In the genomic region with DNA sequence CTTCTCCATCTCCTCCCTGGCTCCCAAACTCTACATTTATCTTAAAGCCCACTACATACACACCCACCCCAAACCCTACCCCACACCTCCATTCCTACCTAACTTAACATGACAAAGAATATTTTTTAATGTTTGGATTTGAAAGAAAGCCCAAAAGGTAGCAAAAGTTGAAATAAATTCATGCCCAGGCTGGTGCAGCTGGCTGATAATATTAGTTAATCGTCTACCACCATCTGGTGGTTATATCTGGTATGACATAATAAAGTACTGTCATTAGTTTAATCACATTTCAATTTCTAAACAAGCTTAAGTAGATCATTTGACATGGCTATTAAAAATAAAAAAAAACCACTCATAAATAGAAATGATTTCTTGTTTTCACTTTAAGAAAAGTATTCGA, we compare ENCODE assay signal across 10 mouse cellular contexts.
DNase-seq lines count a peak whose midpoint lies in the region; ATAC-seq and TF ChIP-seq lines count a peak whose summit lies in the region.
"Had no signal": no experiment of that assay in that cellular context is flagged by ENCODE, and none has a peak within 500 bp of the region (broad histone marks: within the 10 kb centered on the region; RNA-seq: fewer than 3 reads in every experiment).

No protein-coding gene starts in this region.

- no peaks in the 10 kb centered on the region for H3K4me1 ChIP-seq in kidney, postnatal 0 days (replicated peaks; ENCODE audit: insufficient read depth, low read length)
- no peaks in the 10 kb centered on the region for H3K4me1 ChIP-seq in ES-E14 (ENCODE audit: control insufficient read depth in 2 of 2, insufficient read depth in 2 of 2, low read length in 2 of 2, poor library complexity in 1 of 2)
- H3K4me1 ChIP-seq in lung, adult 2 months (ENCODE audit: control insufficient read depth, insufficient read depth, low read length) = no peaks in the 10 kb centered on the region
- H3K4me1 ChIP-seq: embryonic facial prominence, embryonic 15.5 days; lung, embryonic 15.5 days had no signal

- no peak for TF ChIP-seq POLR2A in lung, adult 2 months (IDR thresholded peaks at IDR 0.05; ENCODE audit: borderline replicate concordance, extremely low read depth, low read depth, low read length)

- TF ChIP-seq CTCF in kidney, postnatal 0 days (IDR thresholded peaks at IDR 0.05; ENCODE audit: low read depth) = peak; percentile 72
- TF ChIP-seq CTCF in lung, adult 2 months (IDR thresholded peaks at IDR 0.05; ENCODE audit: insufficient read depth, low read length) = no peak

- no peak overlapping the region for H3K4me2 ChIP-seq in kidney, postnatal 0 days (ENCODE audit: low read length)
- H3K4me2 ChIP-seq: embryonic facial prominence, embryonic 15.5 days; lung, embryonic 15.5 days had no signal

- no peak overlapping the region for H3K9ac ChIP-seq in kidney, postnatal 0 days (ENCODE audit: low read depth, low read length)
- H3K9ac ChIP-seq in ES-E14 (ENCODE audit: insufficient read depth, low read depth, low read length, poor library complexity, severe bottlenecking) = no peak overlapping the region
- H3K9ac ChIP-seq: embryonic facial prominence, embryonic 15.5 days; lung, embryonic 15.5 days had no signal

- no peaks in the 10 kb centered on the region for H3K27me3 ChIP-seq in kidney, postnatal 0 days (ENCODE audit: insufficient read depth, low read length)
- H3K27me3 ChIP-seq: embryonic facial prominence, embryonic 15.5 days; lung, embryonic 15.5 days had no signal

- no peak overlapping the region for H3K4me3 ChIP-seq in kidney, postnatal 0 days (replicated peaks; ENCODE audit: low read depth, low read length)
- no peak overlapping the region for H3K4me3 ChIP-seq in ES-E14 (ENCODE audit: insufficient read depth in 1 of 2, low read depth in 1 of 2, low read length in 2 of 2, poor library complexity in 1 of 2, severe bottlenecking in 1 of 2)
- no peak overlapping the region for H3K4me3 ChIP-seq in lung, adult 2 months (replicated peaks; ENCODE audit: extremely low read depth, low read depth, low read length)
- H3K4me3 ChIP-seq: embryonic facial prominence, embryonic 15.5 days; lung, embryonic 15.5 days had no signal

- H3K9me3 ChIP-seq in kidney, postnatal 0 days (replicated peaks; ENCODE audit: low read length) = no peaks in the 10 kb centered on the region
- no peaks in the 10 kb centered on the region for H3K9me3 ChIP-seq in ES-E14 (ENCODE audit: control insufficient read depth, insufficient read depth, low read depth, low read length)
- H3K9me3 ChIP-seq: embryonic facial prominence, embryonic 15.5 days; lung, embryonic 15.5 days had no signal

- H3K27ac ChIP-seq in kidney, postnatal 0 days = no peak overlapping the region
- no peak overlapping the region for H3K27ac ChIP-seq in ES-E14 (ENCODE audit: insufficient read depth, low read depth, low read length, poor library complexity, severe bottlenecking)
- H3K27ac ChIP-seq: embryonic facial prominence, embryonic 15.5 days; lung, embryonic 15.5 days had no signal

- 9% methylated on average over 2 of the region's 2 CpGs for WGBS in kidney, postnatal 0 days
- WGBS in lung, adult 2 months = 8% methylated on average over 2 of the region's 2 CpGs

- no peaks in the 10 kb centered on the region for H3K36me3 ChIP-seq in kidney, postnatal 0 days (ENCODE audit: insufficient read depth, low read length)
- no peaks in the 10 kb centered on the region for H3K36me3 ChIP-seq in ES-E14 (ENCODE audit: control insufficient read depth, insufficient read depth, low read length, poor library complexity, severe bottlenecking)
- H3K36me3 ChIP-seq: embryonic facial prominence, embryonic 15.5 days; lung, embryonic 15.5 days had no signal

- in situ Hi-C loops in ES-E14 (cut with MboI; ENCODE audit: low sequenced_read_pairs in 2 of 2, unreplicated experiment in 2 of 2) = loop anchor here in 1 of 2 experiments (25.0 kb wide), 2 partner anchors 571 to 971 kb away; no protein-coding TSS in a partner anchor

- DNase-seq in kidney, postnatal 0 days (ENCODE audit: low spot score) = peak; percentile 67
- DNase-seq in kidney, postnatal 4 days = no peak
- peak; percentile 16 for DNase-seq in ES-E14 (ENCODE audit: low read depth, low spot score)
- DNase-seq in c-Kit-positive CD71-positive TER-119-positive erythroid progenitor cells, embryonic 14.5 days (ENCODE audit: low spot score) = peak; percentile 20
- peak; percentile 54 for DNase-seq in hindlimb bud, embryonic 11.5 days (ENCODE audit: extremely low spot score, low read depth, low spot score)
- DNase-seq in urinary bladder, postnatal 36 days (ENCODE audit: low spot score in 2 of 2) = no peak
- no peak for DNase-seq in thymus, postnatal 25 days
- DNase-seq in lung, adult 2 months = no peak

- no peak for ATAC-seq in kidney, postnatal 0 days (replicated peaks; ENCODE audit: low FRiP score, low read depth)

TF ChIP-seq in ES-E14, 5 proteins besides CTCF, POLR2A, EP300 and RAD21:
- TF ChIP-seq HCFC1 (IDR thresholded peaks at IDR 0.05; ENCODE audit: borderline replicate concordance, insufficient read depth, low read length) = no peak
- peak; percentile 57; the same call in 1 of the 2 replicates for TF ChIP-seq ZC3H11A (IDR thresholded peaks at IDR 0.05; ENCODE audit: borderline replicate concordance, low read depth, low read length)
TF ChIP-seq in ES-E14: peak in this region for 1.

Comparison
In these comparisons a context has a peak if more than half of its experiments do, and no peak if none do; other contexts are left out.
1. DNase-seq: peak in kidney, postnatal 0 days (single experiment), ES-E14 (single experiment), c-Kit-positive CD71-positive TER-119-positive erythroid progenitor cells, embryonic 14.5 days (single experiment) and hindlimb bud, embryonic 11.5 days (single experiment); none in kidney, postnatal 4 days (0 of 2), urinary bladder, postnatal 36 days (0 of 2), thymus, postnatal 25 days (single experiment) and lung, adult 2 months (single experiment).